Mouse (Mus musculus): ENCODE measurements at regions not wholly inside any gene's neighbourhood (a gene's known extent, or its start where the extent isn't known, plus 50 kb on each side); places are given as distances from the start of the nearest gene placed in this dataset.

GRCm38 (mm10) chr11:45174811-45175798 is 558.0 kb downstream of the Ebf1 start:
- no peak for DNase-seq

GRCm38 (mm10) chr11:45176971-45177370 is 559.9 kb downstream of the Ebf1 start:
- no peak for DNase-seq

- no peak for DNase-seq
These were observed 560.9 kb downstream of the Ebf1 start for GRCm38 (mm10) chr11:45178036-45178435.

GRCm38 (mm10) chr11:45179019-45179418 is 561.9 kb downstream of the Ebf1 start:
- DNase-seq, result no peak

GRCm38 (mm10) chr11:45190601-45191370 is 573.7 kb downstream of the Ebf1 start:
- no peak for DNase-seq

GRCm38 (mm10) chr11:45191392-45192189 is 574.5 kb downstream of the Ebf1 start:
- no peak for DNase-seq

GRCm38 (mm10) chr11:45193319-45193718 is 576.2 kb downstream of the Ebf1 start:
- DNase-seq, result no peak

GRCm38 (mm10) chr11:45199520-45199919 is 582.4 kb downstream of the Ebf1 start:
- no peak for DNase-seq

GRCm38 (mm10) chr11:45200714-45201405 is 583.7 kb downstream of the Ebf1 start:
- DNase-seq, result no peak

- no peak for DNase-seq
These were observed 586.3 kb downstream of the Ebf1 start for GRCm38 (mm10) chr11:45203446-45203845.

- DNase-seq, result no peak
These were observed 589.8 kb downstream of the Ebf1 start for GRCm38 (mm10) chr11:45206611-45207525.

GRCm38 (mm10) chr11:45214096-45214495 is 597.0 kb downstream of the Ebf1 start:
- DNase-seq, result peak; percentile 11

- DNase-seq, result no peak
These were observed 599.9 kb downstream of the Ebf1 start for GRCm38 (mm10) chr11:45216942-45217474.

GRCm38 (mm10) chr11:45219239-45219638 is 602.1 kb downstream of the Ebf1 start:
- no peak for DNase-seq

- DNase-seq, result no peak
These were observed 604.9 kb downstream of the Ebf1 start for GRCm38 (mm10) chr11:45222021-45222420.

GRCm38 (mm10) chr11:45235476-45236412 is 616.1 kb upstream of the Clint1 start:
- no peak for DNase-seq

GRCm38 (mm10) chr11:45237056-45237455 is 614.8 kb upstream of the Clint1 start:
- DNase-seq, result no peak

- DNase-seq, result no peak
These were observed 612.8 kb upstream of the Clint1 start for GRCm38 (mm10) chr11:45239044-45239443.

GRCm38 (mm10) chr11:45240419-45240818 is 611.4 kb upstream of the Clint1 start:
- DNase-seq, result no peak

- DNase-seq, result no peak
These were observed 610.2 kb upstream of the Clint1 start for GRCm38 (mm10) chr11:45241671-45242070.

All from thymus, postnatal 25 days (tissue).